Mouse (Mus musculus) liver, embryonic 14.5 days (tissue): ENCODE measurements around the gene Ap2s1. TPM values are rescaled to one million over a fixed set of nuclear protein-coding genes. Genes with fewer than 3 reads are reported as not detected.
"Not testable (repeated sequence)": the region's sequence is repeated elsewhere in the genome, so short reads cannot be mapped to it uniquely, and the experiment has no call there.

ENCODE experiments used
- ATAC-seq: fragments of 200-750 bp; cut with Nextera tagmentation; 2 replicates; pipeline ENCODE4 v1.8.0; 2017; ENCODE audit warnings: moderate number of reproducible peaks, mild to moderate bottlenecking, moderate library complexity; ENCODE audit not compliant: insufficient read depth
- DNase-seq, 3 experiments: peaks; one replicate each; pipeline ENCODE4 v3.0.0-alpha.2; 2012 to 2013; ENCODE audit warnings: low read depth in 3 of 3, low spot score in 3 of 3
- H3K27ac ChIP-seq: fragments of 300-500 bp; sonication (generic); 2 replicates; pipeline ENCODE4 v1.5.1; 2014; ENCODE audit warnings: moderate library complexity, mild to moderate bottlenecking, control low read depth, inconsistent platforms
- H3K27me3 ChIP-seq: fragments of 300-500 bp; sonication (generic); 2 replicates; pipeline ENCODE4 v1.6.1; 2014; ENCODE audit warnings: mild to moderate bottlenecking, low read length, moderate library complexity; ENCODE audit not compliant: control insufficient read depth, insufficient read depth
- H3K36me3 ChIP-seq: fragments of 300-500 bp; sonication (generic); replicated peaks from 2 replicates; pipeline ENCODE4 v1.6.1; 2014; ENCODE audit warnings: low read depth; ENCODE audit not compliant: control insufficient read depth, insufficient read depth
- H3K4me1 ChIP-seq, 2 experiments: fragments of 200-500 bp in 1 of 2; fragments of 300-500 bp in 1 of 2; sonication (generic) in 1 of 2; replicated peaks; 2 replicates each; pipeline ENCODE4 v1.6.1; 2012 to 2014; ENCODE audit warnings: antibody characterized with exemption in 1 of 2, inconsistent platforms in 1 of 2, low read length in 1 of 2; ENCODE audit not compliant: control insufficient read depth in 2 of 2, insufficient read depth in 2 of 2
- H3K4me2 ChIP-seq: fragments of 300-500 bp; sonication (generic); 2 replicates; pipeline ENCODE4 v1.6.1; 2014; ENCODE audit warnings: low read depth, mild to moderate bottlenecking, control low read depth, moderate library complexity
- H3K4me3 ChIP-seq, 2 experiments: fragments of 200-500 bp in 1 of 2; fragments of 300-500 bp in 1 of 2; sonication (generic) in 1 of 2; 2 replicates each; pipeline ENCODE4 v1.5.1; 2012 to 2014; ENCODE audit warnings: low read depth in 2 of 2, low read length in 2 of 2, mild to moderate bottlenecking in 2 of 2, control low read depth in 1 of 2, inconsistent platforms in 1 of 2, moderate library complexity in 1 of 2; ENCODE audit not compliant: insufficient read depth in 1 of 2
- H3K9ac ChIP-seq: fragments of 300-500 bp; sonication (generic); replicated peaks from 2 replicates; pipeline ENCODE4 v1.6.1; 2014; ENCODE audit warnings: mild to moderate bottlenecking, control low read depth, moderate library complexity
- H3K9me3 ChIP-seq: fragments of 300-500 bp; sonication (generic); 2 replicates; pipeline ENCODE4 v1.6.1; 2016; ENCODE audit warnings: low read length, mixed read lengths; ENCODE audit not compliant: control insufficient read depth
- CTCF ChIP-seq: IDR thresholded peaks from 2 replicates; pipeline ENCODE4 v1.5.1; 2016; ENCODE audit warnings: antibody characterized with exemption, low read depth, control low read depth
- EP300 ChIP-seq: IDR thresholded peaks from 2 replicates; pipeline ENCODE4 v1.6.1; 2016; ENCODE audit warnings: antibody characterized with exemption, low read depth
- WGBS: fragments of 180-500 bp; shearing (Covaris S2); extraction: QIAGEN DNeasy Blood & Tissue Kit; methylation state at CpG from one replicate; pipeline ENCODE4 v1.1.7; 2014; ENCODE audit not compliant: insufficient replicate concordance; 5-methylcytosine and 5-hydroxymethylcytosine counted together
- polyA plus RNA-seq, 2 experiments: library from polyadenylated mRNA; depleted of rRNA in 1 of 2; stranded (reverse) in 1 of 2; unstranded in 1 of 2; fragments of >200 nt; fragmentation: Nextera tagmentation in 1 of 2; extraction: Ambion mirVana in 1 of 2; gene quantifications; 2 replicates each; pipeline versions ENCODE4 v1.2.1 to v1.2.3; 2012 to 2014

Ap2s1 gene
- polyA plus RNA-seq, 2 experiments = 175 to 176 TPM

GRCm38 (mm10) chr7:16706385-16706784, 31.8 kb upstream of the Ap2s1 start:
- DNase-seq (no peak), ATAC-seq (no peak)
- Histone ChIP-seq H3K9me3 (no peaks in the 10 kb centered on the region), H3K27ac (no peak overlapping the region), H3K27me3 (no peaks in the 10 kb centered on the region), H3K4me1 (no peaks in the 10 kb centered on the region), H3K4me3 (no peak overlapping the region), H3K4me2 (no peak overlapping the region), H3K9ac (no peak overlapping the region), H3K36me3 (no peaks in the 10 kb centered on the region)
- TF ChIP-seq EP300 = no peak
- TF ChIP-seq CTCF = no peak
- whole genome bisulfite sequencing = 23% methylated on average over 9 of the region's 9 CpGs

- 19% methylated on average over 9 of the region's 9 CpGs for WGBS
- DNase-seq = no peak
- H3K4me1 ChIP-seq = no peaks in the 10 kb centered on the region
- H3K36me3 ChIP-seq = no peaks in the 10 kb centered on the region
- H3K9me3 ChIP-seq = no peaks in the 10 kb centered on the region
- no peak overlapping the region for H3K4me3 ChIP-seq
- H3K27ac ChIP-seq = no peak overlapping the region
- ATAC-seq = no peak
- no peak overlapping the region for H3K4me2 ChIP-seq
- H3K27me3 ChIP-seq = no peaks in the 10 kb centered on the region
- H3K9ac ChIP-seq = no peak overlapping the region
- TF ChIP-seq CTCF = no peak
- TF ChIP-seq EP300 = no peak
Measured at GRCm38 (mm10) chr7:16708244-16708643, 30.0 kb upstream of the Ap2s1 start.

- no peak for DNase-seq
- peak; percentile 51 for TF ChIP-seq CTCF
- TF ChIP-seq EP300 = no peak
- no peak for ATAC-seq
- no peaks in the 10 kb centered on the region for H3K9me3 ChIP-seq
- H3K4me3 ChIP-seq = no peak overlapping the region
- no peaks in the 10 kb centered on the region for H3K36me3 ChIP-seq
- H3K27me3 ChIP-seq = no peaks in the 10 kb centered on the region
- H3K9ac ChIP-seq = no peak overlapping the region
- 54% methylated on average over 5 of the region's 5 CpGs for WGBS
- no peak overlapping the region for H3K4me2 ChIP-seq
- H3K27ac ChIP-seq = no peak overlapping the region
- H3K4me1 ChIP-seq = no peaks in the 10 kb centered on the region
Measured at GRCm38 (mm10) chr7:16710604-16711003, 27.6 kb upstream of the Ap2s1 start.

- 66% methylated on average over 13 of the region's 13 CpGs for WGBS
- ATAC-seq = no peak
- Histone ChIP-seq H3K4me1 (no peaks in the 10 kb centered on the region), H3K9ac (no peak overlapping the region), H3K27me3 (no peaks in the 10 kb centered on the region), H3K27ac (no peak overlapping the region), H3K4me3 (no peak overlapping the region), H3K4me2 (no peak overlapping the region), H3K36me3 (no peaks in the 10 kb centered on the region), H3K9me3 (no peaks in the 10 kb centered on the region)
- no peak for DNase-seq
- peak; percentile 61 for TF ChIP-seq CTCF
- no peak for TF ChIP-seq EP300
Measured at GRCm38 (mm10) chr7:16712633-16713415, 25.4 kb upstream of the Ap2s1 start.

GRCm38 (mm10) chr7:16716456-16717152, 21.6 kb upstream of the Ap2s1 start:
- not testable (repeated sequence) for H3K36me3 ChIP-seq, H3K27me3 ChIP-seq, H3K9me3 ChIP-seq, H3K9ac ChIP-seq, ATAC-seq, DNase-seq, H3K4me3 ChIP-seq, H3K4me2 ChIP-seq, H3K4me1 ChIP-seq, H3K27ac ChIP-seq
- WGBS = 21% methylated on average over 7 of the region's 8 CpGs
